Mouse (Mus musculus): ENCODE results near the gene Rtl8b. TPM values are rescaled to one million over a fixed set of nuclear protein-coding genes. Genes with fewer than 3 reads are reported as not detected.
"Not testable (repeated sequence)": the region's sequence is repeated elsewhere in the genome, so short reads cannot be mapped to it uniquely, and the experiment has no call there.

Rtl8b gene
- total RNA-seq (2014; fragmentation: Nextera tagmentation), result 4.1 and 14.3 TPM in 2 replicates
- total RNA-seq (2017), result 0.14 and 0.65 TPM in 2 replicates

DNA sequence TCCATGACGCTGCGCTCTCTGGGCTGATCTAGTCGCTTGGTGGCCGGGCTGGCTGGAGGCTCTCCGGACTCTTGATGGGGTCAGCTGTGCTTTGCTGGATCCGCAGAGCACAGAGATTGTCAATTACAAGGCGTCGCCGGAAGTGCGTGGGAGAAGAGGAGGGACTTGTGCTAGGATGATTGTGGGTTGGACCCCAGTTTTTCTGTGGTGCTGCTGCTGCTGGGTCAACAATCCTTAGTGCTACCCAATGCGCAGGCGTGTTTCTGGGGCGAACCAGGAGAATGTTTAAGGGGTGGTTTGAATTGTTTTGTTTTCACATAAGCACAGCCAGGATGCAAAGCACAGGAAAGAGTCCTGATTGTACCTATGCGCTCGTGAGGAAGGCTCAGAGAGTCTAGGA is at the start of gene Rtl8b:
TSS of gene Rtl8b (minus strand) at position 115 of the 400 bp plus-strand sequence.
- peak; percentile 99 for ATAC-seq (replicated peaks; ENCODE audit: low FRiP score, low TSS enrichment, poor library complexity, severe bottlenecking)

DNA sequence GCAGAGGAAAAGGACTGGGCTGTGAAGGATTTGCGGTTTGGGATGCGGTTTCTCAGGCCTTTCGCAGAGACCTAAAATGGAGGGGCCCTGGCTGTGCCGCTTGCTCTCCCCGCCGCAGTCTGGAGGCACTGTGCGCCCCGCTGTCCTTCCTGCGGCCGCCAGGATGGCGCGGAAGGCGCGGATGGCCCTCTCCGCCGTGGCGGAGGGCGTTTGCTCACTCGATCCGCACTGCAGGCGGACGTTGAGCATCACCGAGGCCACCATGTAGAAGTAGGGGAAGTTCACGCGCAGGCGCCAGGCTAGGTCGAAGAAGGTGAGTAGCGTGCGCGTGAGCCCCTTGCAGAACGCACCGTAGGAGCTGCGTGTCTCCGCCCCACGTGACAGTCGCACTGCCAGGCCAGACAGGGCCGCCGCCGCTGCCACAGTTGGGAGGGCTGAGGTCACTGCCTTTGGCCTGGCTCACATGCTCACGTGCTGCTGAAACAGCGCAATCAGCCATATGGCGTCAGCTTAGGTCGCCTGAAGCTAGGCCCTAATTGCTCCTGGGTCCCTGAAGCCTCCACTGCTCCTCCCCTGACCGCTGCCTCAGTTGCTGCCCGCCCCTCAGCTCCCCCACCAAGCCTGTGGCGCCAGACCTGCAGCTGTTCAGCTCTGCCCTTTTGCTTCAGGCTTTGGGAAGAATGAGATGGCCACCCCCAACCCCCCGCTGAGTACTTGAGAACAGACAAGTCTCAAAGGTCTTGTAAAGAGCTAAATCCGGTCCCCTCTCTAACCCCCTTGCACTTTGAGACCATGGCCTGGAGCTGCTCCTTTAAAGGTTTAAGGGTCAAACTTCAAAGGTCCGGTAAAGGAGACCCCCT is 46.3 kb upstream of the Rtl8b start:
- ATAC-seq (replicated peaks; ENCODE audit: low FRiP score, low TSS enrichment, poor library complexity, severe bottlenecking), result no peak

DNA sequence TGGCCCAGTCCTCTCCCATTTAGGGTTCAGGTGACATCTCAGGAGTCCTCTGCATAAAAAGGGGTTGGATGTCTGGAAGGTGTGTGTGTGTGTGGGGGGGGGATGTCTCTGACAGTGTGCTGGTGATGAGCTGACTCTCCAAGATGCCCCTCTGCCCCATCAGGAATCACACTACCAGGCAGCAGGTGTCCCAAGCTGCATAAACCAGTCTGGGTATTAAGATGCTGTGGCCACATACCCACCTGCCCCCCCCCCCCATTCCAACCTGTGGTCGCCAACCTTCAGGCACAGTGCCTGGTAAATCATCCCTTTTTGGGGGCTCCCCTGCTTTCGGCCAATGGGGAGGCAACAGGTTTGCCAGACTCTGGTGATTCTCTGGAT is 45.7 kb upstream of the Rtl8b start:
- no peak for ATAC-seq (replicated peaks; ENCODE audit: low FRiP score, low TSS enrichment, poor library complexity, severe bottlenecking)

DNA sequence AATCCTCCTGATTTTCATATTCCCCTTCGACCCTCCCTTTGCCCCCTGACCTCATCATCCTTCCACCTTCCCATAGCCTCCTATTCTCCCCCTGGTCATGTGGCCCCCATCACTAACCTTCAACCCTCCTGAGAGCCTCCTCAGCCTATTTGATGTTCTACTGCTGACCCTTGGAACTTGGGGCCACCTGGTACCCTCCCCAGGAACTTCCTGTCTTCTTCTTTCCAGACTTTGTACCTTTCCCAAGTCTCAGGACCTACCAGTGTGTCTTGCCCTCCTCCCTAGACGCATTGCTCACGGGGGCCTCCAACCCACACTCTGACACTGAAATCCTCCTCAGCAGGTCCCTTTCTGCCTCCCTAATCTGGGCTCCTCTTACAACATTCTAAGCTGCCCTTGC is 32.5 kb upstream of the Rtl8b start:
- no peak for ATAC-seq (replicated peaks; ENCODE audit: low FRiP score, low TSS enrichment, poor library complexity, severe bottlenecking)

DNA sequence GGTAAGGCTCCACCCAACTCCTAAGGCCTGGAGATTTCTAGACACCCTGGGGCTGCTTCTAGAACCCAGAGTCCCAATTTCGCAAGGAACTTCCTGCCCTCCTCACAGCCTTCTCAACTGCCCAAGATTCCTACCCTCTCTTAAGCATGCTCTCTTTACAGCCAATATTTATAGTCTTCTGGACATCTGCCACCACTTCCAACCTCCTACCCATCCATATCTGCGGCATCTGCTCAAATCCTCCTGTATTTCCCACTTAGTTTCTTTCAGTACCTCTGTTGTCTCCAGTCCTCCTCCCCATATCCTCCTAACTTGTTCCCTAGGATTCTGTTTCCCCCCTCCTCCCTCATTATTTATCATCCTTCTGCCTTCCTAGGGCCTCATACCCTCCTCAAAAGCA is 29.0 kb upstream of the Rtl8b start:
- ATAC-seq (replicated peaks; ENCODE audit: low FRiP score, low TSS enrichment, poor library complexity, severe bottlenecking), result no peak

DNA sequence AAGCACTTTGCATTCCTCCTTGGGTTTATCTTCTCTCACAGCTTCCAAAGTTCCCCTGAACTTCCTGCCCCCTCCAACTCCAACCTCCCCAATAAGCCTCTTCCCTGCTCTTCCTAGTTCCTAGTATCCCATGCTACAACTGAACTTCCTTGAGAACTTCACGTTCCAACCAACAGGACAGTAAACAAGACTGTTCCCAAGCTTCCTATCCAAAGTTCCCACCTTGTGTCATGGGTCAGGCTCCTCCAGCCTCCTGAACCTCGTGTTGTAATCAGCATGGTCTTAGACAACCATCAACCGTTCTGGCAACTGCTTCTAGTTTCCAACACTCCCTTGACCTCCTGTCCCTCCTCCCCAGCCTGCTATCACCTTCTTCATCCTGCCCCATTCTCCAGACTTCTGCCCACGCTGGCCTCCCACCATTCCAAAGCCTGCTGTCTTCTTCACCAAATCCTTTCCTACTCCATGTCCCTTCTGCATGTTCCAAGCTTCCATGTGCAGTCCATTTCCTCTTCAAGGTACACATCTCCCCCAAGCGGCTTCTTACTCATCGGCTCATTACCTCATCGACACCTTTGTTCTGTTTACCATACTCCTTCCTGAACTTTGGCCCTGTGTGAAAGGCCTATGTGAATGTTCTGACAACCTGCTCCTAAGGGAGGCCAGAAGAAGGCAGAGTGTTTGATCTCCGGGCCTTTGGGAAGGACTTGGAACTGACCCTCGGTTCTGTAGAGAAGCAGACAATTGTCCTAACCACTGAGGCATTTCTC is 24.0 kb upstream of the Rtl8b start:
- no peak for ATAC-seq (replicated peaks; ENCODE audit: low FRiP score, low TSS enrichment, poor library complexity, severe bottlenecking)

DNA sequence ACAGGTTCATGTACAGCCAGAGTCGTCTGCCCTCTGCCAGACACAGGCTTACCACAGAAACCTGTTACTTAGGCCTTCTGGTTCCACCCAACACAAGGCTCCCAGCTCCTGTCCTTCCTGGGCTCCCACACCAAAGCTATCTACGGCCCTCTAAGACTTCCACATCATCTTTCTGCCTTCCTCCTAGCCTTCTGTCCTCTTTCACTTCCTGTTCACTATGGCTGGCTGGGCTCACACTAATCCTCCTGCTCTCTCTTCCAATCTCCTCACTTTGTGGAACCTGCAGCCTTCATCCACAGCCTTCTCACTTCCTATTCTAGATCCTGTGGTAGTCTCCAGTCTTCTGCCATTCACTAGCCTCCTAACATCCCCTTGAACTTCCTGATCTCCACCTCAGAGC is 22.9 kb upstream of the Rtl8b start:
- ATAC-seq (replicated peaks; ENCODE audit: low FRiP score, low TSS enrichment, poor library complexity, severe bottlenecking), result no peak

DNA sequence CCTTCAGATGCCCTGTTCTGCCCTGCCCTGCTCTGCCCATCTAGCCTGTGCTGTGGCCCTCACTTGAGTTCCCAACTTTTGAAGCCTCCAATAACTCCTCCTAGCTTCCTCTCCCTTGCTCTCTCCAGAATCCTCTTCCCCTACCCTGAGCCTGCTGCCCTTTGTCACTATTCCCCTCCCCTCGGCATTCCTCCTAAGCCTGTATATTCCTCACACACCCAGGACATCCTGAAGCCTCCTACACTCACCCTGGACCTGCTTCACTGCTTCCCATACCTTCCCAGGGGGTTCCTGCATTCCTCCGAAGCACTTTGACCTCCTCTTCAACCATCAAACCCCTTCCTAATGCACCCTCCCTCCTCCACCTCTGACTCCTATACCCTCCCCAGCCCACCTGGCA is 21.9 kb upstream of the Rtl8b start:
- no peak for ATAC-seq (replicated peaks; ENCODE audit: low FRiP score, low TSS enrichment, poor library complexity, severe bottlenecking)

DNA sequence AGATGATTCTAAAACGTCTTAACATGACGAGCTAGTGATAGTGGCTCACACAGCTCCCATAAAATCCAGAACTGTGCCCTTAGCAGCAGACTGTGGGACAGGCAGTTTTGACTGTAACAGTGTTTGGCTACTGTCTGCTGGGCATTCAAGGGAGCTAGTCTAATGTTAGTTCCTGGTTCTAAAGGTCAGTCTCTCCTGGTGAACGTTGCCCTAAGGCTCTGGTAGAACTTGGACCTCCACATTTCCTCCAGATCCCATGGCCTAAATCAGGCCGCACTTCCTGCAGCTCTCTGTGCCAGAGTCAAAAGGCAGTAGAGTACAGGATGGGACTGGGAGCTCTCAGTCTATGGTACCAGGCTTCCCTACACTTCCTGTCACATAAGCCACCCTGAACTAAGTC is 14.5 kb upstream of the Rtl8b start:
- not testable (repeated sequence) for ATAC-seq (replicated peaks; ENCODE audit: low FRiP score, low TSS enrichment, poor library complexity, severe bottlenecking)

DNA sequence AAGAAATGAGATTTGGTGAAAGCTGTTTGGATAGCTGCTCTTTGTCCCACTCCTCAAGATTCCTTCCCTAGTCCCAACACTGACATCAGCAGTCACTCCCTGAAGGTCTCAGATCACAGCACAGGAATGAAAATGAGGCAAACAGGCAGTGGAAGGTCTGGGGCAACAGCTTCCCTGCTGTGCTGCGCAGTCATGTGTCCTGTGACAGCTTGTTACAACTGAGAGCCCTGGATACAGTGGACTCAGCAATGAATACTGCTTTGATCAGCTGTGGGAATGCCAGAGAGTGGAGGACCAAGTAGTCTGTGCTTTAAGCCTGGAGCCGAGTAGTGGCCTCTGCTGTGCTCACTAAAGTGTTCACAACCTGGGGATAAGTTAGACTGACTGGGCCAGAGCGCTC is 12.4 kb upstream of the Rtl8b start:
- ATAC-seq (replicated peaks; ENCODE audit: low FRiP score, low TSS enrichment, poor library complexity, severe bottlenecking), result not testable (repeated sequence)

DNA sequence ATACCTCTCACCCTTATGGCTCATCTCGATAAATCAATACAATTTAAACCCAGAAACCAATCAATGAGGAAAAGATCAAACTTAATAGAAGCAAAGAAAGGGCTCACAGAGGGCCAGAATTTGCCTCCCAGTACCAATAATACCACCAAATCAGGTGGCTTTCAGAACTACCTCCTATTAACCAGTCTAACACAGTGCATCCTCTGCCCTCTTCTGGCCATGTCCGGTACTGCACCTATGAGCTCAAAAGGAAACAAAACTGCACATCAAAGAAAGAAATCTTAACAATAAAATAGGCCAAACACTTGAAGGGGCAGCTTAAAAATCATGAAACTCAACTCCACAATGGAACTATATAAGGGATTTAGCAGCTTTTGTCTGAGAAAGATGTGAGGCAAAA is 6.7 kb upstream of the Rtl8b start:
- ATAC-seq (replicated peaks; ENCODE audit: low FRiP score, low TSS enrichment, poor library complexity, severe bottlenecking), result 0 out of 2 replicates have a peak, but pooled peaks have one; percentile 52

DNA sequence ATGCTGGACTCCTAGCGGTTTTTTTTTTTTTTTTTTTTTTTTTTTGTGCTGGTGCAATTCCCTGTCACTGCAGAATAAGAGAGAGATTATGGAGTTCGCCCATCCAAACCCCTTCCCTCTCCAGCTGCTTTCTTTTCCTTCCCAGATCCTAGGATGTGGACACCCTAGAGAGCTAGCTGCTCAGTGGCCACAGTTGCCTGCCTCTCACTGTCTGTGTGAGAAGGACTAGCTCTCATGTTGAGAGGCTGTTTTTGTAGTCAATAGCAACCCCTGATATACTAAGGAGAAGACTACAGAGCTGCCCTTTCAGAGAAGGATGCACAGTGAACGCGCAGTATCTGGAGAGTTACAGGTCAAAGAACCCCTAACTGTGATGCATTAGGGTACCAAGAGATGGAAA is 488 bp upstream of the Rtl8b start:
- ATAC-seq (replicated peaks; ENCODE audit: low FRiP score, low TSS enrichment, poor library complexity, severe bottlenecking), result not testable (repeated sequence)

DNA sequence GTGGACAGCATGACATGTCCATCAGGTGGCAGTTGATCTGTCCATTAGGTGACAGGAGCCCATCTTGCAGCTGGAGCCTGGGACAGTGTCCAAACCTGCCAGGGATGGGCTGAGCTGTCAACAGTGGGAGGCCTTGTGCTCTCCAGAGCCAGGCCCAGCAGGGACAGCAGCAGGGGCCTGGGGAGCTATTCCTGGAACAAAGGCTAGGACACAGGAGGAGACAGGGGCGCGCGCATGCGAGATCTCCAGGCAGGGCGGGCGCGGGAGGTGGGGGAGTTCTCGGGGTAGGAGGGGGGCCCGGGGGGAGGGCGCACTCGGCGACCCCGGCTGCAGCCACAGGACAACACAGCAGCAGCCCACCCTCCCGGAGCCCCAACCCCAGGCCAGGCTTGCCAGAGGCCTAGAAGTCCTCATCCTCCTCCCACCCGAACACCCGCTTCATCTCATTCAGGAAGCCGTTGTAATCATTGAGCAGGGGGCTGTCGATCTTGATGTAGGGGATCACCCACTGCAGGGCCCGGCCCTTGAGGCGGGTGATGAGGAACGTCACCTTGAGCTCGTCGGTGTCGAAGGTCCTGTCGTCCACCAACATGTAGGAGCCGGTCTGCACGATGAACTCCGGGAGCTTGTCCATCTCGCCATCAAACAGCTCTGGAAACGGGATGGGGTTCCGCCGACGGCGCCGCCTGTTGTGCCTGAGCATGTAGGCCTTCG is 494 bp downstream of the Rtl8b start:
- peak; percentile 58 for ATAC-seq (replicated peaks; ENCODE audit: low FRiP score, low TSS enrichment, poor library complexity, severe bottlenecking)

DNA sequence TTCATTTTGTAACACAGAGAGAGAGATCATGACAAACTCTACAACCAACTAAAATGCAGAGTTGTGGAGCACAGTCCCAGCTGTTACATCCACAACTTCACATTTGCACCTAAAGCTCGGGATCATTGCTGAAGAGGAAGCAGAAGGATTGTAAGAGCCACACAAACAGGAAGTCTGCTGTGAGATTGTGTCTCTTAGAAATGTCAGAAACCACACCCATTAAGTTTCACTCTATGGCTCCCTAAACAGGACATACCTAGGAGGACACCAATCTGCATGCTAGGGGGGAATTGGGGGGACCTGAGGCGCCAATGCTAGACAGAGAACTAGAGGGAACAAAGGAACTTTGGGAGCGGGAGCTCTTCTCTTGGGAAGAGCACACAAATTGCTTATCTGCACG is 17.3 kb downstream of the Rtl8b start:
- ATAC-seq (replicated peaks; ENCODE audit: low FRiP score, low TSS enrichment, poor library complexity, severe bottlenecking), result not testable (repeated sequence)

DNA sequence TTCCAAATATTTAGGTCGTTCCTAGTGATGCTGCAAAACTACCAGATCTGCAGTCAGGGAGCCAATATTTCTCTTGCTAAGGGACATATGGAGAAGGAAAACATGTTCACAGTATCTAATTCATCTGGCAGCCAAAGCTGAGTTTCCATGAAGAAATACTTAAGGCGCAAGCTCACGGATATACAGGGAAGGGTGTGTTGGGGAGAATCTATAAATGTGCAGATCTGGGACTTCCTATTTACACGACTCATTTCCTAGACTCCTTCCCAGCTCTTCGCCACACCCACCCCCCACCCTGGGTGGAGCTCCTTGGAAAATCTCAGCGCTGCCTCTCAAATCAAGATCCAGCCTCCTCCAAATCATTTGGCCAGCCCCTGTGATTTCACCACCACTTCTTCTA is 24.3 kb downstream of the Rtl8b start:
- ATAC-seq (replicated peaks; ENCODE audit: low FRiP score, low TSS enrichment, poor library complexity, severe bottlenecking), result no peak

DNA sequence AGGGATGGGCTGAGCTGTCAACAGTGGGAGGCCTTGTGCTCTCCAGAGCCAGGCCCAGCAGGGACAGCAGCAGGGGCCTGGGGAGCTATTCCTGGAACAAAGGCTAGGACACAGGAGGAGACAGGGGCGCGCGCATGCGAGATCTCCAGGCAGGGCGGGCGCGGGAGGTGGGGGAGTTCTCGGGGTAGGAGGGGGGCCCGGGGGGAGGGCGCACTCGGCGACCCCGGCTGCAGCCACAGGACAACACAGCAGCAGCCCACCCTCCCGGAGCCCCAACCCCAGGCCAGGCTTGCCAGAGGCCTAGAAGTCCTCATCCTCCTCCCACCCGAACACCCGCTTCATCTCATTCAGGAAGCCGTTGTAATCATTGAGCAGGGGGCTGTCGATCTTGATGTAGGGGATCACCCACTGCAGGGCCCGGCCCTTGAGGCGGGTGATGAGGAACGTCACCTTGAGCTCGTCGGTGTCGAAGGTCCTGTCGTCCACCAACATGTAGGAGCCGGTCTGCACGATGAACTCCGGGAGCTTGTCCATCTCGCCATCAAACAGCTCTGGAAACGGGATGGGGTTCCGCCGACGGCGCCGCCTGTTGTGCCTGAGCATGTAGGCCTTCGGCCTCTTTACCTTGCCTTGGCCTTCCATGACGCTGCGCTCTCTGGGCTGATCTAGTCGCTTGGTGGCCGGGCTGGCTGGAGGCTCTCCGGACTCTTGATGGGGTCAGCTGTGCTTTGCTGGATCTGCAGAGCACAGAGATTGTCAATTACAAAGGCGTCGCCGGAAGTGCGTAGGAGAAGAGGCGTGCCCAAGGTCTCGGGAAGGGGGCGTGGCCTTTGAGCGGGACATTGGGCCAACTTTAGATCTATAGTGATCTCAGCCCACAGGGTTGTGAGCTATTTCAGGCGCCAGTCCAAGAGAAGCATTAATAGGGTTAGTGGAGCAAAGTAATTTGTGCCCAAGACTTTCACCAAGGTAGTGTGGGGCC is 26.9 kb downstream of the Rtl8b start, which contains the start of gene Rtl8a:
TSS of gene Rtl8a (minus strand) at position 703 of the 982 bp plus-strand sequence.
- ATAC-seq (replicated peaks; ENCODE audit: low FRiP score, low TSS enrichment, poor library complexity, severe bottlenecking), result peak; percentile 99

DNA sequence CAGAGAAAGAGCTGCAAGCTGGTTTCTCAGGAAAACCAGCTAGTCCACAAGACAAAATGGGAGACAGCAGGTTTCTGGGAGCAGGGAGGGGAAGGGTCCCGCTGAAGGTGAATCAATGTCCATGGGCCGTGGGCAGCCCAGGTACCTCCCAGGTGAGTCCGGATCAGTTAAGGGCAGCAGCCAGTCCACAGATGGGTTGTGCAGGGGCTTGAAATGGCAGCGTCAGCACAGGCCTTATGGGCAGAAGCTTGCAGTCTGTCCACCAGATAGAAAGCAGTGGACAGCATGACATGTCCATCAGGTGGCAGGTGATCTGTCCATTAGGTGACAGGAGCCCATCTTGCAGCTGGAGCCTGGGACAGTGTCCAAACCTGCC is 27.6 kb downstream of the Rtl8b start:
- not testable (repeated sequence) for ATAC-seq (replicated peaks; ENCODE audit: low FRiP score, low TSS enrichment, poor library complexity, severe bottlenecking)

DNA sequence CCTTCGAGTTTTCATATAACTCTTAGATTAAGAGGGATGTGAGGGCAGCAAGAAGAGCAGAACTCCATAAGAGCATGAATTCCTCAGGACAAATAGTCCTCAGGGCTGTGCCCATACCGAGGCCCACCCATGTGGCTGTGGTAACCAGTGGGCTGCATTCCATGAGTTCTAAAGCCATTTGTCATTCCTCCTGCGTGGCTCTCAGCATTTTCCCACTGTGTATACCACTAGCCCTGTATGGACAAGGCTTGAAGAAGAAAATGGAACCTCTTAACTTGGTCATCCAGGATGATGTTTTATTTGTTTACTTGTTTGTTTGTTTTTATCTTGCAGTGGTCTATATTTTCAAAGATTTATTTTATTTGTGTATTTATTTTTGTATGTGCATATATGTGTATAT is 32.1 kb downstream of the Rtl8b start:
- not testable (repeated sequence) for ATAC-seq (replicated peaks; ENCODE audit: low FRiP score, low TSS enrichment, poor library complexity, severe bottlenecking)
